Comparison of ENCODE assay signal across 33 mouse cellular contexts in genomic region chr2:163469711-163470110, GRCm38 (mm10). TPM values are rescaled to one million over a fixed set of nuclear protein-coding genes. Genes with fewer than 3 reads are reported as not detected.
DNase-seq lines count a peak whose midpoint lies in the region; ATAC-seq and TF ChIP-seq lines count a peak whose summit lies in the region.
"Had no signal": no experiment of that assay in that cellular context is flagged by ENCODE, and none has a peak within 500 bp of the region (broad histone marks: within the 10 kb centered on the region; RNA-seq: fewer than 3 reads in every experiment).

No protein-coding gene starts in this region.

- no peak for ATAC-seq in megakaryocyte, adult 5-6 weeks (ENCODE audit: poor library complexity, severe bottlenecking)
- ATAC-seq in stomach, postnatal 0 days (ENCODE audit: low FRiP score, low TSS enrichment): no peak
- ATAC-seq: forebrain, embryonic 13.5 days; forebrain, postnatal 0 days; intestine, postnatal 0 days had no signal

- peak; percentile 17 for DNase-seq in cerebellum, adult 9-10 months
- no peak for DNase-seq in cerebellum, postnatal 10 days
- no peak for DNase-seq in gastrocnemius, adult 2 months
- DNase-seq in gastrocnemius, postnatal 14 days: no peak
- DNase-seq in stomach, postnatal 0 days (ENCODE audit: low spot score): no peak
- DNase-seq: adrenal gland, postnatal 14 days; B cell, adult 2 months; cerebellum, adult 18-20 months; cerebellum, postnatal 25 days; embryo, embryonic 11 days; forebrain, postnatal 0 days; gastrocnemius, postnatal 36 days; heart, postnatal 14 days; kidney, adult 2 months had no signal

- peak overlapping the region; percentile 92 for H3K27ac ChIP-seq in gastrocnemius, adult 2 months
- H3K27ac ChIP-seq in stomach, postnatal 0 days (replicated peaks): no peak overlapping the region
- H3K27ac ChIP-seq: embryonic facial prominence, embryonic 10.5 days; embryonic facial prominence, embryonic 13.5 days; forebrain, embryonic 13.5 days; heart, embryonic 13.5 days; hindbrain, embryonic 12.5 days; hindbrain, embryonic 15.5 days had no signal

- no peak for TF ChIP-seq CTCF in gastrocnemius, adult 2 months (IDR thresholded peaks at IDR 0.05)
- no peak for TF ChIP-seq CTCF in stomach, postnatal 0 days (IDR thresholded peaks at IDR 0.05; ENCODE audit: low read depth)

- peak overlapping the region; percentile 92 for H3K4me3 ChIP-seq in gastrocnemius, adult 2 months
- H3K4me3 ChIP-seq in megakaryocyte, embryonic 14.5 days (replicated peaks): peak overlapping the region; percentile 4
- H3K4me3 ChIP-seq in stomach, postnatal 0 days (ENCODE audit: low read depth, low read length): no peak overlapping the region
- H3K4me3 ChIP-seq: embryonic facial prominence, embryonic 10.5 days; embryonic facial prominence, embryonic 13.5 days; erythroblast, embryonic 14.5 days; forebrain, embryonic 13.5 days; heart, embryonic 13.5 days; hindbrain, embryonic 12.5 days; hindbrain, embryonic 15.5 days had no signal

- peaks cover 22% of the 10 kb centered on the region for H3K4me1 ChIP-seq in megakaryocyte, embryonic 14.5 days
- 0 out of 2 replicates have a peak, but pooled peaks cover 3% of the 10 kb centered on the region for H3K4me1 ChIP-seq in stomach, postnatal 0 days (replicated peaks; ENCODE audit: control insufficient read depth, insufficient read depth)

- H3K27me3 ChIP-seq in megakaryocyte, embryonic 14.5 days (replicated peaks): no peaks in the 10 kb centered on the region
- no peaks in the 10 kb centered on the region for H3K27me3 ChIP-seq in stomach, postnatal 0 days (ENCODE audit: control insufficient read depth, insufficient read depth, low read length)
- H3K27me3 ChIP-seq: embryonic facial prominence, embryonic 13.5 days; forebrain, embryonic 13.5 days; heart, embryonic 13.5 days; hindbrain, embryonic 12.5 days; hindbrain, embryonic 15.5 days had no signal

- H3K9me3 ChIP-seq in megakaryocyte, embryonic 14.5 days: no peaks in the 10 kb centered on the region
- H3K9me3 ChIP-seq in stomach, postnatal 0 days (ENCODE audit: control insufficient read depth, low read length): no peaks in the 10 kb centered on the region
- H3K9me3 ChIP-seq: embryonic facial prominence, embryonic 10.5 days; embryonic facial prominence, embryonic 13.5 days; forebrain, embryonic 13.5 days; heart, embryonic 13.5 days; hindbrain, embryonic 12.5 days; hindbrain, embryonic 15.5 days had no signal

- 95% methylated on average over 15 of the region's 15 CpGs for WGBS in stomach, postnatal 0 days

- no peak for TF ChIP-seq EP300 in stomach, postnatal 0 days (optimal IDR thresholded peaks at IDR 0.05)

- no peak overlapping the region for H3K9ac ChIP-seq in stomach, postnatal 0 days (ENCODE audit: low read length)
- H3K9ac ChIP-seq: embryonic facial prominence, embryonic 13.5 days; forebrain, embryonic 13.5 days; forebrain, postnatal 0 days; heart, embryonic 13.5 days; hindbrain, embryonic 12.5 days; hindbrain, embryonic 15.5 days had no signal

- H3K36me3 ChIP-seq in megakaryocyte, embryonic 14.5 days (replicated peaks; ENCODE audit: low read length): peaks cover 35% of the 10 kb centered on the region
- H3K36me3 ChIP-seq in stomach, postnatal 0 days (ENCODE audit: control insufficient read depth, insufficient read depth, low read length): no peaks in the 10 kb centered on the region; the same call in 1 of the 2 replicates

- intact Hi-C loops in gastrocnemius, adult 2 months (cut with DNase I): no loop called here
- intact Hi-C loops in gastrocnemius, postnatal 14 days (cut with DNase I; ENCODE audit: low total_unique reads): loop anchor here (10.0 kb wide), 1 partner anchor 45 kb away; the partner anchor contains the start of gene Oser1

- no peak overlapping the region for H3K4me2 ChIP-seq in stomach, postnatal 0 days (replicated peaks; ENCODE audit: low read depth)
- H3K4me2 ChIP-seq: embryonic facial prominence, embryonic 13.5 days; forebrain, embryonic 13.5 days; heart, embryonic 13.5 days; hindbrain, embryonic 12.5 days; hindbrain, embryonic 15.5 days had no signal

RNA-seq across cellular contexts. Expression of gene Fitm2, which starts 2.7 kb away (rescaled TPM):
- 100 to 1,000 TPM in 1 of 2 experiments, 10 to 100 TPM in 1; 73.8 to 106 TPM for total RNA-seq in gastrocnemius, adult 2 months (2021)
- total RNA-seq in gastrocnemius, postnatal 14 days (2021): 10 to 100 TPM; 46.2 to 63.3 TPM
- 0.68 and 1.1 TPM in 2 replicates for polyA plus RNA-seq in megakaryocyte, embryonic 14.5 days (2012; ENCODE audit: insufficient read depth, low replicate concordance)
- 0.36 and 1.1 TPM in 2 replicates for total RNA-seq in megakaryocyte, adult 5-6 weeks (2015)
- total RNA-seq in megakaryocyte, adult 5-6 weeks (2017): 0.94 and 1.7 TPM in 2 replicates
- 11.2 TPM in 2 replicates for polyA plus RNA-seq in stomach, postnatal 0 days (2015; fragmentation: Nextera tagmentation; extraction: Ambion mirVana)

RNA-seq across cellular contexts. Expression of gene R3hdml, which starts 22.4 kb away (rescaled TPM):
- total RNA-seq in gastrocnemius, adult 2 months (2021): not detected
- total RNA-seq in gastrocnemius, postnatal 14 days (2021): not detected
- polyA plus RNA-seq in megakaryocyte, embryonic 14.5 days (2012; ENCODE audit: insufficient read depth, low replicate concordance): not detected in 2 replicates
- not detected in 2 replicates for total RNA-seq in megakaryocyte, adult 5-6 weeks (2015)
- total RNA-seq in megakaryocyte, adult 5-6 weeks (2017): not detected in 2 replicates
- polyA plus RNA-seq in stomach, postnatal 0 days (2015; fragmentation: Nextera tagmentation; extraction: Ambion mirVana): 0.23 and 0.40 TPM in 2 replicates
- total RNA-seq: adrenal gland, adult 2 months; adrenal gland, postnatal 14 days; CH12.LX; gastrocnemius, adult 8-10 months; gastrocnemius, postnatal 36 days; granulocyte monocyte progenitor cell, adult 5-6 weeks; heart, postnatal 14 days; hematopoietic stem cell, adult 5-6 weeks; MEL had no signal
- polyA plus RNA-seq: adrenal gland, adult 2 months; cortical plate, adult 2 months; embryonic facial prominence, embryonic 10.5 days; embryonic facial prominence, embryonic 13.5 days; erythroblast, embryonic 14.5 days; forebrain, embryonic 13.5 days; heart, embryonic 13.5 days; heart, embryonic 16.5 days; hindbrain, embryonic 12.5 days had no signal

RNA-seq across cellular contexts. Expression of gene Gdap1l1, which starts 31.4 kb away (rescaled TPM):
- not detected for total RNA-seq in gastrocnemius, adult 2 months (2021)
- under 1 TPM in 1 of 2 experiments, not detected in 1; 0.23 TPM for total RNA-seq in gastrocnemius, postnatal 14 days (2021)
- 0.47 TPM in 1 of 2 replicates, not detected in the other for polyA plus RNA-seq in megakaryocyte, embryonic 14.5 days (2012; ENCODE audit: insufficient read depth, low replicate concordance)
- total RNA-seq in megakaryocyte, adult 5-6 weeks (2015): not detected in 2 replicates
- not detected in 2 replicates for total RNA-seq in megakaryocyte, adult 5-6 weeks (2017)
- 1.9 and 2.7 TPM in 2 replicates for polyA plus RNA-seq in stomach, postnatal 0 days (2015; fragmentation: Nextera tagmentation; extraction: Ambion mirVana)
- total RNA-seq: CH12.LX; gastrocnemius, postnatal 36 days; granulocyte monocyte progenitor cell, adult 5-6 weeks; heart, postnatal 14 days; MEL had no signal
- polyA plus RNA-seq: erythroblast, embryonic 14.5 days had no signal

RNA-seq across cellular contexts. Expression of gene Hnf4a, which starts 36.9 kb away (rescaled TPM):
- total RNA-seq in gastrocnemius, adult 2 months (2021): not detected
- total RNA-seq in gastrocnemius, postnatal 14 days (2021): not detected
- 0.08 TPM in 1 of 2 replicates, not detected in the other for polyA plus RNA-seq in megakaryocyte, embryonic 14.5 days (2012; ENCODE audit: insufficient read depth, low replicate concordance)
- not detected in 2 replicates for total RNA-seq in megakaryocyte, adult 5-6 weeks (2015)
- total RNA-seq in megakaryocyte, adult 5-6 weeks (2017): not detected in 2 replicates
- polyA plus RNA-seq in stomach, postnatal 0 days (2015; fragmentation: Nextera tagmentation; extraction: Ambion mirVana): 24.2 and 27.7 TPM in 2 replicates
- total RNA-seq: CH12.LX; forebrain, postnatal 0 days; gastrocnemius, postnatal 36 days had no signal
- polyA plus RNA-seq: cortical plate, adult 2 months; embryonic facial prominence, embryonic 10.5 days; embryonic facial prominence, embryonic 13.5 days; forebrain, embryonic 13.5 days; forebrain, postnatal 0 days; frontal cortex, adult 2 months; hindbrain, embryonic 12.5 days had no signal

RNA-seq across cellular contexts. Expression of gene Oser1, which starts 45.2 kb away (rescaled TPM):
- total RNA-seq in gastrocnemius, adult 2 months (2021): 10 to 100 TPM; 32.4 to 38.2 TPM
- total RNA-seq in gastrocnemius, postnatal 14 days (2021): 10 to 100 TPM; 25.9 to 29.5 TPM
- polyA plus RNA-seq in megakaryocyte, embryonic 14.5 days (2012; ENCODE audit: insufficient read depth, low replicate concordance): 2.4 and 3.5 TPM in 2 replicates
- 85.9 and 98.4 TPM in 2 replicates for total RNA-seq in megakaryocyte, adult 5-6 weeks (2015)
- total RNA-seq in megakaryocyte, adult 5-6 weeks (2017): 93.7 and 107 TPM in 2 replicates
- polyA plus RNA-seq in stomach, postnatal 0 days (2015; fragmentation: Nextera tagmentation; extraction: Ambion mirVana): 79.8 and 81.4 TPM in 2 replicates

Comparison
In these comparisons a context has a peak if more than half of its experiments do, and no peak if none do; other contexts are left out.
1. RNA of gene Fitm2, which starts 2.7 kb away (total RNA-seq): 73.8 to 106 TPM in gastrocnemius, adult 2 months and 46.2 to 63.3 TPM in gastrocnemius, postnatal 14 days; 0.36 to 1.7 TPM in megakaryocyte, adult 5-6 weeks; every median in the first group is over 10 times any median in the second.